Mouse (Mus musculus) myocyte (in vitro differentiated cells): ENCODE data around the gene Abcf2. TPM values are rescaled to one million over a fixed set of nuclear protein-coding genes. Genes with fewer than 3 reads are reported as not detected.

Source experiments
- H3K27me3 ChIP-seq: one replicate; pipeline ENCODE4 v1.6.1; 2011; ENCODE audit not compliant: control insufficient read depth, insufficient read depth, insufficient read length
- H3K36me3 ChIP-seq: one replicate; pipeline ENCODE4 v1.6.1; 2011; ENCODE audit not compliant: control insufficient read depth, insufficient read depth
- H3K4me2 ChIP-seq: one replicate; pipeline ENCODE4 v1.6.1; 2011; ENCODE audit warnings: low read depth, control low read depth
- H3K4me3 ChIP-seq: one replicate; pipeline ENCODE4 v1.5.1; 2011; ENCODE audit warnings: mild to moderate bottlenecking, control low read depth, moderate library complexity
- H3K79me2 ChIP-seq: one replicate; pipeline ENCODE4 v1.6.1; 2011; ENCODE audit not compliant: control insufficient read depth, insufficient read depth
- H3ac ChIP-seq: one replicate; pipeline ENCODE4 v1.6.1; 2011; ENCODE audit not compliant: control insufficient read depth, insufficient read length
- CEBPB ChIP-seq: IDR thresholded peaks from 2 replicates; pipeline ENCODE4 v1.6.1; 2011; ENCODE audit warnings: mild to moderate bottlenecking, moderate library complexity; ENCODE audit not compliant: poor library complexity, insufficient read depth, severe bottlenecking
- E2F4 ChIP-seq: IDR thresholded peaks from one replicate; pipeline ENCODE4 v1.6.1; 2011; ENCODE audit warnings: mild to moderate bottlenecking, control low read depth, moderate library complexity; ENCODE audit not compliant: insufficient read depth
- MAX ChIP-seq: IDR thresholded peaks from one replicate; pipeline ENCODE4 v1.6.1; 2011; ENCODE audit warnings: low read depth, mild to moderate bottlenecking, control low read depth
- MYOD1 ChIP-seq, 3 experiments: IDR thresholded peaks; one replicate each; pipeline ENCODE4 v1.6.1; 2011; ENCODE audit warnings: control low read depth in 2 of 3, low read depth in 2 of 3, mild to moderate bottlenecking in 2 of 3, moderate library complexity in 1 of 3; ENCODE audit not compliant: insufficient read length in 2 of 3, control insufficient read depth in 1 of 3
- MYOG ChIP-seq, 3 experiments: IDR thresholded peaks; one replicate each; pipeline ENCODE4 v1.6.1; 2011; ENCODE audit warnings: control low read depth in 2 of 3, low read depth in 2 of 3, mild to moderate bottlenecking in 2 of 3; ENCODE audit not compliant: insufficient read length in 2 of 3, control insufficient read depth in 1 of 3, insufficient read depth in 1 of 3
- POLR2A ChIP-seq: IDR thresholded peaks from one replicate; pipeline ENCODE4 v1.6.1; 2011; ENCODE audit warnings: low read depth, mild to moderate bottlenecking, control low read depth, moderate library complexity; ENCODE audit not compliant: insufficient read length
- POLR2AphosphoS2 ChIP-seq: IDR thresholded peaks from one replicate; pipeline ENCODE4 v1.6.1; 2011; ENCODE audit warnings: low read depth, control low read depth; ENCODE audit not compliant: insufficient read length
- REST ChIP-seq: IDR thresholded peaks from one replicate; pipeline ENCODE4 v1.6.1; 2011; ENCODE audit warnings: mild to moderate bottlenecking, control low read depth, moderate library complexity; ENCODE audit not compliant: insufficient read depth, insufficient read length
- SRF ChIP-seq: IDR thresholded peaks from one replicate; pipeline ENCODE4 v1.6.1; 2011; ENCODE audit warnings: low read depth; ENCODE audit not compliant: control insufficient read depth, insufficient read length
- TCF12 ChIP-seq: IDR thresholded peaks from one replicate; pipeline ENCODE4 v1.6.1; 2011; ENCODE audit warnings: mild to moderate bottlenecking, control low read depth; ENCODE audit not compliant: poor library complexity, insufficient read depth, severe bottlenecking
- TCF3 ChIP-seq: IDR thresholded peaks from one replicate; pipeline ENCODE4 v1.6.1; 2011; ENCODE audit warnings: low read depth, control low read depth; ENCODE audit not compliant: insufficient read length
- USF1 ChIP-seq: IDR thresholded peaks from one replicate; pipeline ENCODE4 v1.6.1; 2011; ENCODE audit warnings: low read depth, mild to moderate bottlenecking, control low read depth, moderate library complexity
- polyA plus RNA-seq: library from polyadenylated mRNA; unstranded; fragments of >200 nt; fragmentation: generic; extraction: Trizol; gene quantifications from one replicate; pipeline ENCODE4 v1.2.1, GENCODE M21; 2012; ENCODE audit warnings: missing spikeins

Abcf2 gene
- polyA plus RNA-seq, 1 experiment: 137 TPM

DNA sequence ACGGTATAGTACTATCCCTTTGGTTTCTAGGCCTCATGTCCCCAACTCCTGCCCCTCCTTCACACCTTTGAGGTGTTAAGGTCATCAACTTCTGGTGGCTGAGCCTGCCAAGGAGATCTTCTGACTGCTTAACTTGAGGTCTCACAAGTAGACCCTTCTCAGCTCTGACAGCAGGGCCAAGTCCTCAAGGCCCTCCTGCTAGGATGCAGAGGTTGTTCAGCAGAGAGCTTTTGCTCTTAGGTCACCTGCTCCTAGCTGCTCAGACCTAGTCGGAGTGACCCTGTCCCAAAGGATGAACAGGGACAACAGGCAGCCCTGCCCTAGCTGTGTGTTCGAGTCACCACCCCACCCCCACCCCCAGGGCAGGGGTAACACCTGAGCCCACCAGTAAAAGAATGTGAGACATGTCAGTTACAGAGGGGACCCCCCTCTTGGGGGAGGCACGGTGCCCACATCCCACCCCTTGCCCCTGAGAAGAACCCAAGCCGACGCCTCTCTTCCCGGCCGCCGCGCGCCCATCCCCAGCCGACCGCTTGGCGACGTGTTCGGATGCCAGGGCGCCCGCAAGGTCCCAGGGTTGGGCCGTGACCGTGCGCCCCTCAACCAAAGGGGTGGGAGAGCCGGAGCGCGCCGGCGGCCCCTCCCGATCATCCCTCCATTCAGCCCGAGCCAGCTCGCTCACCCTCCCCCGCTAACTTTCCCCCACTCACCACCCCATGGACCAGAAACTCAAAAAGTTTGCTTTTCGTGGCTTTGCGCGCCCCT lies 24.0 kb upstream of the Abcf2 start:
- peak overlapping the region; percentile 95 for H3K4me2 ChIP-seq
- H3K4me3 ChIP-seq: peak overlapping the region; percentile 63
- no peaks in the 10 kb centered on the region for H3K27me3 ChIP-seq
- H3ac ChIP-seq: peak overlapping the region; percentile 80
- H3K36me3 ChIP-seq: no peaks in the 10 kb centered on the region
- TF ChIP-seq MYOD1 (IDR thresholded peaks at IDR 0.05; ENCODE audit: control insufficient read depth in 1 of 3, insufficient read length in 2 of 3, low read depth in 2 of 3) (peak in 1 of 3 experiments; percentile 21), TCF12 (no peak), MAX (no peak), POLR2A (peak; percentile 48), MYOG (IDR thresholded peaks at IDR 0.05; ENCODE audit: control insufficient read depth in 1 of 3, insufficient read depth in 1 of 3, insufficient read length in 2 of 3, low read depth in 2 of 3) (peak in 1 of 3 experiments; percentile 43)
- H3K79me2 ChIP-seq: peaks cover 10% of the 10 kb centered on the region

DNA sequence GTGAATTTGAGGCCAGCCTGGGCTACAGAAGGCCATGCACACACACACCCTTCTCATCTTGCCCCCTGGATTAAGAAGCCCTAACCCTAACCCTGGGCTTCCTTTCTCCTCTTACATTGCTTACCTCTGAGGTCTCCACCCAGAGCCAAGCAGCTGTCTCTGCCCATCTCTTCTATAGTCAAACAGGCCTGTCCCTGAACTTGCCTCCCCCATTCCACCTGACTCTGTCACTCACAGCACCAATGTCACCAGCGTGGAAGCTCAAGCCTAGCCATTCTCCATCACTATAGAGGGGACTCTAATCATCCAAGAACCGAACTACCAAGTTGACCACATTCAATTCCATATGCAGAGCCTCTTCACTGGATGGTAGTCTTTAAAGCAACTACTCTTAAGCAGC lies 23.0 kb upstream of the Abcf2 start:
- TF ChIP-seq POLR2AphosphoS2: peak; percentile 74
- peak; percentile 100 for TF ChIP-seq MYOD1 (IDR thresholded peaks at IDR 0.05; ENCODE audit: control insufficient read depth in 1 of 3, insufficient read length in 2 of 3, low read depth in 2 of 3)
- no peak for TF ChIP-seq SRF
- peak; percentile 86 for TF ChIP-seq TCF3
- peak in 2 of 3 experiments; percentile 77 to 86 for TF ChIP-seq MYOG (IDR thresholded peaks at IDR 0.05; ENCODE audit: control insufficient read depth in 1 of 3, insufficient read depth in 1 of 3, insufficient read length in 2 of 3, low read depth in 2 of 3)
- TF ChIP-seq TCF12: peak; percentile 96
- no peak for TF ChIP-seq CEBPB
- TF ChIP-seq POLR2A: peak; percentile 65
- peaks cover 10% of the 10 kb centered on the region for H3K79me2 ChIP-seq
- no peak overlapping the region for H3ac ChIP-seq
- H3K4me2 ChIP-seq: peak overlapping the region; percentile 95
- H3K27me3 ChIP-seq: no peaks in the 10 kb centered on the region
- no peaks in the 10 kb centered on the region for H3K36me3 ChIP-seq
- peak overlapping the region; percentile 63 for H3K4me3 ChIP-seq

DNA sequence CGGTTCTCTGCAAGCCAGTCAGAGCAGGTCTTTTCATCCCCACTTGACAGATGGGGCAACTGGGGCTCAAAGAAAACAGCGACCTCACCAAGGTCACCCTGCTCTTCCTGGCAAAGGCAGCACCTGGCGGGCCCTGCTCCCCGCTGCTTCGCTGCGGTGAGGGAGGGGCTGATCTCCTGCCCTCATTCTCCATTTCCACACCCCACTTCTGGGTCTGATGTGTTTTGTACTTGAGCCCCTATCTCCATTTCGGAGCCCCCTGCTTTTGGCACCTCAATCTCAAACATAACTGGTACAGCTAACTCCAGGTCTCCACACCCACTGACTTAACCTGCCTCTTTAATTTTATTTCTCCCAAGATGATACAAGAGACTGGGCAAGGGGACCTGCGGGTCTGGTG lies 21.9 kb upstream of the Abcf2 start:
- H3K27me3 ChIP-seq: no peaks in the 10 kb centered on the region
- no peaks in the 10 kb centered on the region for H3K36me3 ChIP-seq
- H3K4me2 ChIP-seq: peak overlapping the region; percentile 95
- no peak overlapping the region for H3ac ChIP-seq
- H3K79me2 ChIP-seq: peaks cover 10% of the 10 kb centered on the region
- no peak overlapping the region for H3K4me3 ChIP-seq
- TF ChIP-seq REST (no peak), TCF12 (no peak), MYOD1 (IDR thresholded peaks at IDR 0.05; ENCODE audit: control insufficient read depth in 1 of 3, insufficient read length in 2 of 3, low read depth in 2 of 3) (peak in 1 of 3 experiments; percentile 26), POLR2A (no peak), POLR2AphosphoS2 (no peak)

DNA sequence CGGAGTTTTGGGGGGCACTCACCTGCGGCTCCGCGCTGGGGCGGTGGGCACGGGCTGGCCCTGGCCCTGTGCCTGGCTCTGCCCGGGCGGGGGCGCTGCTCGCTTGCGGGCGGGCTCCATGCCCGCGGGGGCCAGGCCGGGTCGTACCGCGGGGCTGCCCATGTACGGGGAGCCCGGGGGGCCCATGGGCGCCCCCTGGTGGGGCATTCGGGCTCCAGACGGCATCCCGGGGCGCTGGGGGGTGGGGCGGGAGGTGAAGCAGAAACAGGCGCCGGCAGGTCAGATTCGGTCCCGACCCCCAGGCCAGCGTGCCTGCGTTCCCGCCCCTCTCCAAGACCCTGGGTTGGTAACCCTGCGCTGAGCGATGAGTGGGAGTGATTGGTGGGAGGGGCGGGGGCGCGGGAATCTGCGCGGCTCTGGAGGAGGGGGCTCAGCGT lies 21.3 kb upstream of the Abcf2 start:
- peak overlapping the region; percentile 15 for H3K4me3 ChIP-seq
- no peaks in the 10 kb centered on the region for H3K27me3 ChIP-seq
- peaks cover 10% of the 10 kb centered on the region for H3K79me2 ChIP-seq
- TF ChIP-seq E2F4 (no peak), SRF (no peak), USF1 (no peak), POLR2AphosphoS2 (no peak), MYOD1 (IDR thresholded peaks at IDR 0.05; ENCODE audit: control insufficient read depth in 1 of 3, insufficient read length in 2 of 3, low read depth in 2 of 3) (peak in 1 of 3 experiments; percentile 16), TCF12 (no peak)
- peak overlapping the region; percentile 95 for H3K4me2 ChIP-seq
- peak overlapping the region; percentile 25 for H3ac ChIP-seq
- no peaks in the 10 kb centered on the region for H3K36me3 ChIP-seq

DNA sequence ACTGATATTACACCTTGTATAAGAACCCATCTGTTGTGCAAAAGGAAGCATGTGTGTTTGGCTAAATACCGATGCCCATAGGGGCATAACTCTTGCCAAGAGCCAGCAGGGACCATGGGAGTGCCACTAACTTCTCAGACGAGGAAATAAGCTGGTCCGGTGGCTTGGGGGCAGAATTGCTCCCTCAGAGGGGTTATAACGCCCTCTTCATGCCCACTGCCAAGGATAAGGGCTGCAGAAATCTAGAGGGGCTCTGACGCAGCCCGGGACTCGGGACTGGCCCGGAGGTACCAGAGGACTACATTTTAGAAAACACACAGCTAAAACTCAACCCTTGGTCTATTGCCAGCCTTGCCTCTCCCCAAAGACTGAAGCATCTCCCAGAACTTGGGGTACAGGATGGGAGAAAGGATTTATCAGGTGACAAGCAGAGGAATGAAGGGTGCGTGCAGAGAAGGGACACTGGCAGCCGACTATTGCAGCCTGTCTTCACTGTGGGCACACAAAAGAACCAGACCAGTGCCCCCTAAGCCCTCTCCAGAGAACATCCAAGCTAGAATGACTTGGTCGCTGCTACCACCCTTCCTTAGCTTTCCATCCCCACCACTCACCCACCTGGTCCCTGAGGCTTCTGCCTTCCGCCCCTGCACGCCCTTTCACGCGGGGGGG lies 20.8 kb upstream of the Abcf2 start:
- Histone ChIP-seq H3K4me2 (peak overlapping the region; percentile 95), H3K36me3 (no peaks in the 10 kb centered on the region), H3K4me3 (peak overlapping the region; percentile 15), H3ac (peak overlapping the region; percentile 25), H3K79me2 (peaks cover 10% of the 10 kb centered on the region), H3K27me3 (no peaks in the 10 kb centered on the region)
- TF ChIP-seq POLR2AphosphoS2 (peak; percentile 65), SRF (no peak)
